Mouse (Mus musculus) frontal cortex, adult 2 months (tissue): ENCODE measurements around the gene Olfr1243. TPM values are rescaled to one million over a fixed set of nuclear protein-coding genes. Genes with fewer than 3 reads are reported as not detected.
A peak's percentile ranks its signal among the peaks of the same experiment; 100 is the strongest.
"Not testable (repeated sequence)": the region's sequence is repeated elsewhere in the genome, so short reads cannot be mapped to it uniquely, and the experiment has no call there.

ENCODE experiments used
- DNase-seq, 2 experiments: peaks; one replicate each; pipeline ENCODE4 v3.0.0; 2022; ENCODE audit warnings: low spot score in 1 of 2; ENCODE audit errors: extremely low spot score in 1 of 2
- polyA plus RNA-seq: library from polyadenylated mRNA; depleted of rRNA; stranded (reverse); fragments of >200 nt; gene quantifications from 2 replicates; pipeline ENCODE4 v1.2.3, GENCODE M21; 2012; rRNA removed

Gene Olfr1243
- polyA plus RNA-seq = not detected in 2 replicates

- DNase-seq = no peak
Observed at GRCm38 (mm10) chr2:89531387-89531786, at the start of gene Olfr1243. TSS of gene Olfr1243 (minus strand) at chr2:89531487.

GRCm38 (mm10) chr2:89578347-89578746 lies 47.1 kb upstream of the Olfr1243 start, which contains the start of gene Olfr1245:
TSS of gene Olfr1245 (minus strand) at chr2:89578447.
- no peak for DNase-seq

- not testable (repeated sequence) for DNase-seq
Observed at GRCm38 (mm10) chr2:89562706-89563105, 31.4 kb upstream of the Olfr1243 start.

GRCm38 (mm10) chr2:89544516-89544915 lies 13.2 kb upstream of the Olfr1243 start:
- DNase-seq = peak in 1 of 2 experiments; percentile 33

- peak; percentile 11 to 36 for DNase-seq
Observed at GRCm38 (mm10) chr2:89539923-89540322, 8.6 kb upstream of the Olfr1243 start.

- no peak for DNase-seq
Observed at GRCm38 (mm10) chr2:89498235-89498634, 33.1 kb downstream of the Olfr1243 start, which contains the start of gene Olfr1242. TSS of gene Olfr1242 (minus strand) at chr2:89498335.

GRCm38 (mm10) chr2:89487026-89487425 lies 44.3 kb downstream of the Olfr1243 start, which contains the start of gene Olfr1241:
TSS of gene Olfr1241 (minus strand) at chr2:89487126.
- DNase-seq = no peak

Other genes starting within 250 kb of the Olfr1243 start
- gene Olfr1229, start 243.5 kb downstream of the Olfr1243 start, polyA plus RNA-seq = not detected in 2 replicates
- gene Olfr1230, start 234.2 kb downstream of the Olfr1243 start, polyA plus RNA-seq = not detected in 2 replicates
- not detected in 2 replicates for gene Olfr1231, start 224.4 kb downstream of the Olfr1243 start, polyA plus RNA-seq
- gene Olfr1232, start 201.8 kb downstream of the Olfr1243 start, polyA plus RNA-seq = not detected in 2 replicates
- gene Olfr1233, start 189.1 kb downstream of the Olfr1243 start, polyA plus RNA-seq = not detected in 2 replicates
- gene Olfr1234, start 166.6 kb downstream of the Olfr1243 start, polyA plus RNA-seq = not detected in 2 replicates
- gene Olfr1238, start 121.8 kb downstream of the Olfr1243 start, polyA plus RNA-seq = not detected in 2 replicates
- not detected in 2 replicates for gene Olfr1239, start 111.1 kb downstream of the Olfr1243 start, polyA plus RNA-seq
- 0.06 TPM in 1 of 2 replicates, not detected in the other for gene Olfr1240, start 88.5 kb downstream of the Olfr1243 start, polyA plus RNA-seq
- gene Olfr1241, start 44.4 kb downstream of the Olfr1243 start, polyA plus RNA-seq = not detected in 2 replicates
- gene Olfr1242, start 33.2 kb downstream of the Olfr1243 start, polyA plus RNA-seq = not detected in 2 replicates
- not detected in 2 replicates for gene Olfr1245, start 47.0 kb upstream of the Olfr1243 start, polyA plus RNA-seq
- gene Olfr1246, start 61.7 kb upstream of the Olfr1243 start, polyA plus RNA-seq = not detected in 2 replicates
- 0.04 TPM in 1 of 2 replicates, not detected in the other for gene Olfr1247, start 82.6 kb upstream of the Olfr1243 start, polyA plus RNA-seq
- gene Olfr1248, start 86.8 kb upstream of the Olfr1243 start, polyA plus RNA-seq = not detected in 2 replicates
- gene Olfr1249, start 103.5 kb upstream of the Olfr1243 start, polyA plus RNA-seq = not detected in 2 replicates
- gene Olfr1250, start 130.0 kb upstream of the Olfr1243 start, polyA plus RNA-seq = not detected in 2 replicates
- not detected in 2 replicates for gene Olfr1251, start 140.4 kb upstream of the Olfr1243 start, polyA plus RNA-seq
- 0.06 TPM in 1 of 2 replicates, not detected in the other for gene Olfr1252, start 193.5 kb upstream of the Olfr1243 start, polyA plus RNA-seq
- gene Olfr1253, start 225.6 kb upstream of the Olfr1243 start, polyA plus RNA-seq = not detected in 2 replicates